Comparison of ENCODE assay signal across 25 mouse cellular contexts in genomic region chr16:36307631-36308030, GRCm38 (mm10). TPM values are rescaled to one million over a fixed set of nuclear protein-coding genes. Genes with fewer than 3 reads are reported as not detected.
"Had no signal": no experiment of that assay in that cellular context is flagged by ENCODE, and none has a peak within 500 bp of the region (broad histone marks: within the 10 kb centered on the region; RNA-seq: fewer than 3 reads in every experiment).

No protein-coding gene starts in this region.

- H3K9ac ChIP-seq: liver, embryonic 15.5 days; lung, embryonic 14.5 days; midbrain, embryonic 12.5 days; neural tube, embryonic 13.5 days; neural tube, embryonic 15.5 days had no signal

- H3K4me3 ChIP-seq: liver, embryonic 15.5 days; midbrain, embryonic 10.5 days; midbrain, embryonic 12.5 days; myocyte; neural tube, embryonic 13.5 days; neural tube, embryonic 15.5 days had no signal

- DNase-seq: lung, adult 18-20 months; lung, embryonic 14.5 days; lung, postnatal 4 days; midbrain, embryonic 14.5 days; retina, postnatal 1 day; right cerebral cortex, adult 18-20 months; right cerebral cortex, postnatal 25 days; right cerebral cortex, postnatal 4 days; spleen, adult 18-20 months; thymus, adult 18-20 months; thymus, postnatal 25 days; thymus, postnatal 4 days had no signal

- H3K4me1 ChIP-seq: liver, embryonic 15.5 days; midbrain, embryonic 10.5 days; midbrain, embryonic 12.5 days; neural tube, embryonic 13.5 days; neural tube, embryonic 15.5 days had no signal

- H3K4me2 ChIP-seq: liver, embryonic 15.5 days; lung, embryonic 14.5 days; midbrain, embryonic 12.5 days; neural tube, embryonic 13.5 days; neural tube, embryonic 15.5 days had no signal

- H3K36me3 ChIP-seq: liver, embryonic 15.5 days; midbrain, embryonic 10.5 days; midbrain, embryonic 12.5 days; neural tube, embryonic 13.5 days; neural tube, embryonic 15.5 days had no signal

- ATAC-seq: midbrain, embryonic 16.5 days had no signal

- H3K27me3 ChIP-seq: liver, embryonic 15.5 days; midbrain, embryonic 12.5 days; neural tube, embryonic 13.5 days; neural tube, embryonic 15.5 days had no signal

- H3K27ac ChIP-seq: liver, embryonic 15.5 days; midbrain, embryonic 10.5 days; midbrain, embryonic 12.5 days; neural tube, embryonic 13.5 days; neural tube, embryonic 15.5 days had no signal

- H3K9me3 ChIP-seq: liver, embryonic 15.5 days; midbrain, embryonic 10.5 days; midbrain, embryonic 12.5 days; neural tube, embryonic 13.5 days; neural tube, embryonic 15.5 days had no signal

RNA-seq across cellular contexts. Expression of gene BC117090, which starts 26.5 kb away (rescaled TPM):
- polyA plus RNA-seq: lung, embryonic 14.5 days; lung, embryonic 16.5 days; midbrain, embryonic 10.5 days; midbrain, embryonic 12.5 days; midbrain, embryonic 14.5 days; midbrain, embryonic 16.5 days; myocyte; neural tube, embryonic 11.5 days; neural tube, embryonic 13.5 days; neural tube, embryonic 15.5 days; small intestine, adult 2 months; stomach, embryonic 14.5 days; thymus, postnatal 0 days; urinary bladder, adult 2 months had no signal

RNA-seq across cellular contexts. Expression of gene Stfa1, which starts 30.9 kb away (rescaled TPM):
- polyA plus RNA-seq: midbrain, embryonic 14.5 days; myocyte; small intestine, adult 2 months; urinary bladder, adult 2 months had no signal

RNA-seq across cellular contexts. Expression of gene BC100530, which starts 59.9 kb away (rescaled TPM):
- polyA plus RNA-seq: lung, embryonic 14.5 days; midbrain, embryonic 10.5 days; myocyte; small intestine, adult 2 months; urinary bladder, adult 2 months had no signal
